Mouse (Mus musculus) bone marrow, adult 2 months (tissue): ENCODE results near the gene Sertad1. TPM values are rescaled to one million over a fixed set of nuclear protein-coding genes. Genes with fewer than 3 reads are reported as not detected.
"Not testable (repeated sequence)": the region's sequence is repeated elsewhere in the genome, so short reads cannot be mapped to it uniquely, and the experiment has no call there.

ENCODE experiments used
- H3K27ac ChIP-seq: fragments of 200-500 bp; 2 replicates; pipeline ENCODE4 v1.5.1; 2012; ENCODE audit warnings: low read depth, mild to moderate bottlenecking, control low read depth, inconsistent platforms, low read length; ENCODE audit not compliant: control insufficient read depth, poor library complexity, insufficient read depth
- H3K4me1 ChIP-seq: fragments of 200-500 bp; 2 replicates; pipeline ENCODE4 v1.6.1; 2011; ENCODE audit warnings: low read length; ENCODE audit not compliant: control insufficient read depth, insufficient read depth
- H3K4me3 ChIP-seq: fragments of 200-500 bp; replicated peaks from 2 replicates; pipeline ENCODE3; 2011; ENCODE audit warnings: mild to moderate bottlenecking, low read depth, low read length, control low read depth; ENCODE audit not compliant: control insufficient read depth
- CTCF ChIP-seq: fragments of 200-500 bp; IDR thresholded peaks from 2 replicates; pipeline ENCODE4 v1.5.1; 2011; ENCODE audit warnings: low read length, control low read depth; ENCODE audit not compliant: control insufficient read depth, insufficient read depth
- POLR2A ChIP-seq: fragments of 200-500 bp; IDR thresholded peaks from 2 replicates; pipeline ENCODE4 v1.6.1; 2011; ENCODE audit warnings: low read depth, mild to moderate bottlenecking, control low read depth, low read length, borderline replicate concordance; ENCODE audit not compliant: control insufficient read depth
- WGBS: fragments of 180-500 bp; shearing (Covaris S2); methylation state at CpG from one replicate; pipeline ENCODE4 v1.1.7; 2018; 5-methylcytosine and 5-hydroxymethylcytosine counted together
- polyA plus RNA-seq: library from polyadenylated mRNA; stranded (reverse); fragments of >200 nt; gene quantifications from 2 replicates; pipeline ENCODE4 v1.2.4, GENCODE M21; 2011; ENCODE audit warnings: low replicate concordance; ENCODE audit not compliant: missing spikeins, insufficient read depth, insufficient read length

Gene Sertad1
- polyA plus RNA-seq, 1 experiment: 33.8 TPM

DNA sequence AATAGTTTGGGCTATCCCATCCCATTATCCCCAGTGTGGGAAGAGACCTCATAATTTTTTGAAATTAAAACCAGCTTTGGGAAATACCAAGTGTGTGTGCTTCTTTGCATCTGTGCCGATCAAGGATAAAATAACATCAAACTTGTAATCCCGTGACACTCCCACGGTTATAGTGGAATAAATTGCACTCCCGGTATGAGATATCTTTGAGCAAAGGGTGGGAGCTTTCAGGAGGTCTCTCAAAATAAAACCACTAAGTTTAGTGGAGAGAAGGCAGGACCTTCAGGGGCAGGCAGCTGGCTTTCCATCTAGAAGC is 3.5 kb downstream of the Sertad1 start:
- Histone ChIP-seq H3K4me3 (peak overlapping the region; percentile 49), H3K4me1 (peaks cover 3% of the 10 kb centered on the region), H3K27ac (peak overlapping the region; percentile 96)
- WGBS: 21% methylated on average over 4 of the region's 4 CpGs
- TF ChIP-seq POLR2A (no peak), CTCF (no peak)

DNA sequence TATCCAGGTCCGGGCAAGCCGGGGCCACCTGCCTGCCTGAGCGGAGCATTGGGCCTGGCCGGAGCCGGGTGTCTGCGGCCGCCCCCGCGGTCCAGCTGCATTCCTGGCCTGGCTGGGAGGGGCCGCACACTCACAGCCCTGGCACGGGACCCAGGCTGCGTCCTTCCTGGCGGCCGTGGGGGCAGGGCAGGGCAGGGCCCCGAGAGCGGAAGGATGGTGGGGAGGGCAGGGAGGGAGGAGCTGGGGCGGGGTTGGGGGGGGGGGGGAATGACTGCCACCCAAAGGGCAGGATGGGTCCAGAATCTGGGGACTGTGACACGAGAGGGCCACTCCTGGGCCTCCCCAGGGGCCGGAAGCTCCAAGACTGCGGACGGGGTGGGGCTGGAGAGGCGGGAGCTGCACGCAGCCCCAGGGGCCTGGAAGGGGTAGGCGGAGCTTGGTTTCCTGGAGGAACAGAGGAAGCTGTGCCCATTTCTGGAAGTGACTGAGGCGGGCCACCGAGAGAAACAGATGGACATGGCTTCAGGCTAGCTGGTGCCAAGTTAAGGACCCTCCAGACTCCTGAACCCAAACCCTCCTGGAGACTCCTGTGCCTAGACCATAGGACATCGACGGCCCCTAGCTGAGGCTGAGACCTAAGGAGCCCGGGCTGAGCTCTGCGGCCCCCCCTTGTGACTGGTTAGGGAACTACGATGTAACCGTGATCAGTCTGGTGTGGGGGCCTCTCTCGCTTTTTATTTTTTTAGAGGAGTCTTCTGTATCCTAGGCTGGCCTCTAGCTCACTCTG is 4.0 kb downstream of the Sertad1 start:
- H3K4me3 ChIP-seq: peak overlapping the region; percentile 56
- peaks cover 3% of the 10 kb centered on the region for H3K4me1 ChIP-seq
- peak; percentile 33; the same call in 1 of the 2 replicates for TF ChIP-seq POLR2A
- peak; percentile 61 for TF ChIP-seq CTCF
- peak overlapping the region; percentile 96 for H3K27ac ChIP-seq
- under 1% methylated on average over 33 of the region's 33 CpGs for WGBS

DNA sequence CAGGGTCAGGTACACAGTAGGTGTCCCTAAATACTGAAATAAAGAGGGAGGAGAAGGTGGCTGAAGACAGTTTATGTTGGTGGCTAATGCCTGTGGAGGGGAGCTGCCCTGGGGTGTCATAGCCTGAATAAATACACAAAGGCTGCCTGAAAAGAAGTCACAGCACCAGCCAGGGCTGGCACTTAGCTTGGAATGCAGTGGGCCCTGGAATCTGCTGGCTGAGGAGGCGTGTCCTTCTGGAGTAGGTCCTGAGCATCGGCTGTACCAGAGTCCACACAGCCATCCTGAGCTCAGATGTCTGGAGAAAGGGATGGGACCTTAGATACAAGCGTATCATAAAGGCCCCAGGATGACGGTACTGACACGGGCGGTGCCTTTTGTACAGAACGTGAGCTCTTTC is 5.1 kb downstream of the Sertad1 start:
- H3K4me3 ChIP-seq: no peak overlapping the region
- no peak overlapping the region for H3K27ac ChIP-seq
- WGBS: 83% methylated on average over 7 of the region's 7 CpGs
- peaks cover 3% of the 10 kb centered on the region for H3K4me1 ChIP-seq
- TF ChIP-seq CTCF: no peak
- no peak for TF ChIP-seq POLR2A

DNA sequence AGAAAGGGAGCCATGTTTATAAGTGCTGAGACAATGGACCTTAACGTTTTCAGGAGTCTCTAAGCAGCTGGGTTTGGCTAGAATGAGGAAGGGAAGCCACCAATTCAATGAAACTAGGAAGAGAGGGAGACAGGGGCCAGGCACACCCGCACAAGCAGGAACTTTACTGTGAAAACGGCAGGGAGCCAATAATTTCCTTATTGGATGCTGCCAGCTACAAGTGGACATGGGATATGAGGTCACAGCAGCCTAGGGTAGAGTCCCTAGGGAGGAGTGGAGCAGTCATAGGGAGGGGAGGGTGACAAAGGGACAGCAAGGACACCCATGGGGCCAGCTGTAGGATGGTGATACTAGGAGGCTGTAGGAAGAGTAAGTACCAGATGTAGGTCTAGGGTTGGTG is 6.3 kb downstream of the Sertad1 start:
- TF ChIP-seq CTCF: no peak
- no peak for TF ChIP-seq POLR2A
- no peak overlapping the region for H3K4me3 ChIP-seq
- WGBS: 31% methylated on average over 3 of the region's 3 CpGs
- no peak overlapping the region for H3K27ac ChIP-seq
- H3K4me1 ChIP-seq: peaks cover 3% of the 10 kb centered on the region; the same call in 1 of the 2 replicates

DNA sequence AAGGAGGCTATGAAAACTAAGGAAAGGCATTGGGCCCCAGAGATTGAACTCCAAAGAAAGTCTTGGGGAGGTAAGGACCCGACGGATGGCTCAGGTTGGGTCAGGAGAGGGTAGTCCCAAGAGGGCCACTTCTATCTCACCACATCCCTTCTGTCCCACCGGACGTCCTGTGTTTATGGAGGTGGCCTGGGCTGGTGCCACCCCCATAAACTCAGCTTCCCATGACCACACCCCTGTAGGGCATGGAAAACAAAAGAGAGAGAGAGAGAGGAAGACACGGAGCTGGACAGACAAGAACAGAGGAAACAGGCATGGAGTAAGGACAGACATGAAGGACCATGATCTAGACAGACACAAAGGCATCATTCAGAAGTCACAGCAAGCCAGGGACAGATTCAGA is 6.7 kb downstream of the Sertad1 start:
- Histone ChIP-seq H3K4me1 (peaks cover 3% of the 10 kb centered on the region; the same call in 1 of the 2 replicates), H3K4me3 (no peak overlapping the region), H3K27ac (no peak overlapping the region)
- TF ChIP-seq POLR2A: no peak
- no peak for TF ChIP-seq CTCF
- WGBS: 68% methylated on average over 5 of the region's 5 CpGs

DNA sequence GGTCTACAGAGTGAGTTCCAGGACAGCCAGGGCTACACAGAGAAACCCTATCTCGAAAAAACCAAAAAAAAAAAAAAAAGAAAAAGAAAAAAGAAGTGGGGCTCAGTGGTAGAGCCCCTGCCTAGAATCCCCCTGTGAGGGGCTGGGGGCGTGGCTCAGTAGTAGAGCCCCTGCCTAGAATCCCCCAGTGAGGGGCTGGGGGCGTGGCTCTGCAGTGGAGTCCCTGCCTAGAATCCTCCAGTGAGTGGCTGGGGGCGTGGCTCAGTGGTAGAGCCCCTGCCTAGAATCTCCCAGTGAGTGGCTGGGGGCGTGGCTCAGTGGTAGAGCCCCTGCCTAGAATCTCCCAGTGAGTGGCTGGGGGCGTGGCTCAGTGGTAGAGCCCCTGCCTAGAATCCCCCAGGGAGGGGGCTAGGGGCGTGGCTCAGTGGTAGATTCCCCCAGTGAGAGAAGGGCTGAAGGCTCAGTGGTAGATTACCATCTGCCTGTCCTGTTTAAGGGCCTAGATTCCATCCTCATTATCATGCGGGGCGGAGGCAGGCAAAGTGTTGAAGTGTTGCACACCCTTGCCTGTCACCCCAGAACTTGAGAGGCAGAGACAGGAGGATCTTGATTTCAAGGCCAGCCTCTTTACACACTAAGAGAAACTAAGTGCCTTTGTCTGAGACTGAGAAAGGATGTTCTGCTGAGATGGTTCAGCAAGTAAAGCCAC is 8.1 kb downstream of the Sertad1 start:
- H3K4me1 ChIP-seq, H3K27ac ChIP-seq, H3K4me3 ChIP-seq: not testable (repeated sequence)
- WGBS: 83% methylated on average over 9 of the region's 9 CpGs

DNA sequence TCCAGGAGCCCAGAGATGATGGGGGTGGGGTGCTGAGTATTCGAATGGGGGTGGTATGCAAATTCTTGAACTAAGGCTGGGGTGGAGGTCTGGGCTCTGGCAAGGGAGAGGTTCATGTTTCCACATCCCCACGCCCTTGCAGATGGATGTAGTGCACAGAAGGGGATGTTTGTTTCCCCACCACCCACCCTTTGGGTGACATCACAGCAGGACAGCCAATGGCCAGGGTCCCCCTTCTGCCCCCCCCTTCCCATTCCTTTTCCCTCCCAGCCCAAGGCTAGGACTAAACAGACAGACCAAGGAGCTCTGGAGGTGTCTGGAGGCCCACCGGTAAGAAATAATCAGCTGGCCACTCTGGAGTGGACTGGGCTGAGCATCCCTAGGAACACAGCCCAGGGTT is 12.3 kb downstream of the Sertad1 start, which contains the start of gene Prx:
Gene Prx (plus strand): TSS at position 289 of the 400 bp plus-strand sequence.
- Histone ChIP-seq H3K4me1 (no peaks in the 10 kb centered on the region), H3K4me3 (no peak within 1 kb of the TSS), H3K27ac (no peak within 1 kb of the TSS)
- WGBS: 69% methylated on average over 3 of the region's 3 CpGs
- no peak for TF ChIP-seq CTCF
- no peak for TF ChIP-seq POLR2A

DNA sequence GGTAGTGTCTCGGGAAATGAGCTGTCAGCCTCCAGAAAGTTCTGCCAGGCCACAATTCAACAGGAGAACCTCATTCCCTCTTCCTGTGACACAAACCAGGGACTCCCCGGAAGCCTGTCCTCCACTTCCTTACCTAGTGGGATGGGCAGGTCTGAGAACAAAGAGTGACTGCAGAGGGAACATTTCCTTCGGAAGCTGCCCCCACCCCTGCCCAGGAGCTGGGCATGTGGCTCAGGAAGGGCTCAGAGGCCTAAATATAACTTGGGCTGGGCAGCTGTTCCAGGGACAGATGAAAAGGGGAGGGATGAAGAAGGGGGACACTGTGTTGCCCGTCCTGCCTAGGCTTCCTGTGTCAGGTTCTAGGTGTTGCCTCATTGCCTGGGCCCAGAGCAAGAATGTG is 14.9 kb downstream of the Sertad1 start:
- no peak overlapping the region for H3K4me3 ChIP-seq
- H3K4me1 ChIP-seq: no peaks in the 10 kb centered on the region
- TF ChIP-seq CTCF (no peak), POLR2A (no peak)
- 60% methylated on average over 4 of the region's 4 CpGs for WGBS
- no peak overlapping the region for H3K27ac ChIP-seq
